Mouse (Mus musculus) intestine, embryonic 14.5 days (tissue): ENCODE results near the gene Gm4881. TPM values are rescaled to one million over a fixed set of nuclear protein-coding genes. Genes with fewer than 3 reads are reported as not detected.

Experiments
- ATAC-seq: fragments of 200-750 bp; cut with Nextera tagmentation; replicated peaks from 2 replicates; pipeline ENCODE4 v1.8.0; 2017; ENCODE audit warnings: low read depth, moderate number of reproducible peaks, moderate TSS enrichment, moderate library complexity; ENCODE audit not compliant: low FRiP score, low TSS enrichment
- DNase-seq: peaks from one replicate; pipeline ENCODE4 v3.0.0-alpha.2; 2018; ENCODE audit warnings: low spot score
- H3K27ac ChIP-seq: fragments of 300-500 bp; sonication (generic); 2 replicates; pipeline ENCODE4 v1.5.1; 2014; ENCODE audit warnings: low read depth, mild to moderate bottlenecking, control low read depth
- H3K27me3 ChIP-seq: fragments of 300-500 bp; sonication (generic); replicated peaks from 2 replicates; pipeline ENCODE4 v1.6.1; 2014; ENCODE audit warnings: low read length, control low read depth; ENCODE audit not compliant: control insufficient read depth, insufficient read depth
- H3K36me3 ChIP-seq: fragments of 300-500 bp; sonication (generic); 2 replicates; pipeline ENCODE4 v1.6.1; 2014; ENCODE audit warnings: low read length, control low read depth; ENCODE audit not compliant: control insufficient read depth, insufficient read depth
- H3K4me1 ChIP-seq: fragments of 300-500 bp; sonication (generic); replicated peaks from 2 replicates; pipeline ENCODE4 v1.6.1; 2014; ENCODE audit warnings: low read length, control low read depth, mixed read lengths; ENCODE audit not compliant: control insufficient read depth, insufficient read depth
- H3K4me2 ChIP-seq: fragments of 300-500 bp; sonication (generic); 2 replicates; pipeline ENCODE4 v1.6.1; 2014; ENCODE audit warnings: low read length
- H3K4me3 ChIP-seq: fragments of 300-500 bp; sonication (generic); 2 replicates; pipeline ENCODE4 v1.5.1; 2014; ENCODE audit warnings: low read depth, low read length, control low read depth, mixed read lengths
- H3K9ac ChIP-seq: fragments of 300-500 bp; sonication (generic); 2 replicates; pipeline ENCODE4 v1.6.1; 2014; ENCODE audit warnings: mild to moderate bottlenecking, low read length
- H3K9me3 ChIP-seq: fragments of 300-500 bp; sonication (generic); 2 replicates; pipeline ENCODE4 v1.6.1; 2016; ENCODE audit warnings: low read length, control low read depth; ENCODE audit not compliant: control insufficient read depth
- WGBS: fragments of 180-500 bp; shearing (Covaris S2); extraction: QIAGEN DNeasy Blood & Tissue Kit; methylation state at CpG from one replicate; pipeline ENCODE4 v1.1.7; 2014; 5-methylcytosine and 5-hydroxymethylcytosine counted together
- polyA plus RNA-seq: library from polyadenylated mRNA; unstranded; fragments of >200 nt; fragmentation: Nextera tagmentation; extraction: Ambion mirVana; gene quantifications from 2 replicates; pipeline ENCODE4 v1.2.1, GENCODE M21; 2014

The Gm4881 gene
- polyA plus RNA-seq, 1 experiment from 2014 or later: not detected

GRCm38 (mm10) chr7:24906551-24906950 lies 37.7 kb downstream of the Gm4881 start:
- 33% methylated on average over 6 of the region's 6 CpGs for WGBS
- H3K27me3 ChIP-seq: no peaks in the 10 kb centered on the region
- peaks cover 30% of the 10 kb centered on the region for H3K4me1 ChIP-seq
- DNase-seq (no peak), ATAC-seq (no peak)
- no peak overlapping the region for H3K9ac ChIP-seq
- H3K27ac ChIP-seq: no peak overlapping the region
- peak overlapping the region; percentile 23; the same call in 1 of the 2 replicates for H3K4me2 ChIP-seq
- H3K9me3 ChIP-seq: no peaks in the 10 kb centered on the region
- H3K36me3 ChIP-seq: peaks cover 23% of the 10 kb centered on the region
- no peak overlapping the region for H3K4me3 ChIP-seq

- H3K36me3 ChIP-seq: peaks cover 15% of the 10 kb centered on the region
- DNase-seq: no peak
- H3K27ac ChIP-seq: no peak overlapping the region
- no peaks in the 10 kb centered on the region for H3K9me3 ChIP-seq
- H3K27me3 ChIP-seq: no peaks in the 10 kb centered on the region
- peak overlapping the region; percentile 70 for H3K4me3 ChIP-seq
- H3K4me1 ChIP-seq: peaks cover 30% of the 10 kb centered on the region
- peak overlapping the region; percentile 71 for H3K9ac ChIP-seq
- peak overlapping the region; percentile 83 for H3K4me2 ChIP-seq
- ATAC-seq: no peak
- 19% methylated on average over 3 of the region's 3 CpGs for WGBS
These were observed 39.4 kb downstream of the Gm4881 start for GRCm38 (mm10) chr7:24904936-24905335.

GRCm38 (mm10) chr7:24904070-24904483 lies 40.2 kb downstream of the Gm4881 start:
- peak overlapping the region; percentile 71 for H3K9ac ChIP-seq
- peaks cover 30% of the 10 kb centered on the region for H3K4me1 ChIP-seq
- peak; percentile 94 for ATAC-seq
- H3K4me2 ChIP-seq: peak overlapping the region; percentile 83
- no peaks in the 10 kb centered on the region for H3K27me3 ChIP-seq
- WGBS: 1% methylated on average over 29 of the region's 30 CpGs
- DNase-seq: peak; percentile 95
- peaks cover 8% of the 10 kb centered on the region; the same call in 1 of the 2 replicates for H3K36me3 ChIP-seq
- H3K4me3 ChIP-seq: peak overlapping the region; percentile 70
- peak overlapping the region; percentile 88; the same call in 1 of the 2 replicates for H3K27ac ChIP-seq
- no peaks in the 10 kb centered on the region for H3K9me3 ChIP-seq

GRCm38 (mm10) chr7:24903444-24903825 lies 40.9 kb downstream of the Gm4881 start:
- Histone ChIP-seq H3K27ac (peak overlapping the region; percentile 88), H3K27me3 (no peaks in the 10 kb centered on the region), H3K9me3 (no peaks in the 10 kb centered on the region), H3K4me3 (peak overlapping the region; percentile 70), H3K4me2 (peak overlapping the region; percentile 83), H3K36me3 (peaks cover 1% of the 10 kb centered on the region; the same call in 1 of the 2 replicates), H3K9ac (peak overlapping the region; percentile 80), H3K4me1 (peaks cover 30% of the 10 kb centered on the region)
- DNase-seq (no peak), ATAC-seq (no peak)
- WGBS: 19% methylated on average over 10 of the region's 10 CpGs

GRCm38 (mm10) chr7:24902630-24903443 lies 41.5 kb downstream of the Gm4881 start, which contains the start of gene Arhgef1:
Gene Arhgef1, plus strand, starts transcription at chr7:24902912.
- peak; percentile 25; the same call in 1 of the 2 replicates for ATAC-seq
- Histone ChIP-seq H3K27me3 (no peaks in the 10 kb centered on the region), H3K4me3 (peak within 1 kb of the TSS; percentile 70), H3K36me3 (no peaks in the 10 kb centered on the region), H3K27ac (peak within 1 kb of the TSS; percentile 88), H3K4me1 (peaks cover 30% of the 10 kb centered on the region), H3K4me2 (peak within 1 kb of the TSS; percentile 83), H3K9me3 (no peaks in the 10 kb centered on the region), H3K9ac (peak within 1 kb of the TSS; percentile 80)
- peak; percentile 81 for DNase-seq
- 6% methylated on average over 39 of the region's 68 CpGs for WGBS

- Histone ChIP-seq H3K4me2 (peak overlapping the region; percentile 83), H3K27ac (peak overlapping the region; percentile 88), H3K9ac (peak overlapping the region; percentile 80), H3K4me1 (peaks cover 27% of the 10 kb centered on the region), H3K9me3 (no peaks in the 10 kb centered on the region), H3K27me3 (no peaks in the 10 kb centered on the region), H3K4me3 (peak overlapping the region; percentile 70), H3K36me3 (no peaks in the 10 kb centered on the region)
- no peak for ATAC-seq
- WGBS: 47% methylated on average over 2 of the region's 2 CpGs
- no peak for DNase-seq
These were observed 42.0 kb downstream of the Gm4881 start for GRCm38 (mm10) chr7:24902264-24902629.

- Histone ChIP-seq H3K27me3 (no peaks in the 10 kb centered on the region), H3K4me3 (peak overlapping the region; percentile 70; the same call in 1 of the 2 replicates), H3K4me2 (peak overlapping the region; percentile 83; the same call in 1 of the 2 replicates), H3K4me1 (peaks cover 23% of the 10 kb centered on the region), H3K9ac (no peak overlapping the region), H3K27ac (peak overlapping the region; percentile 88), H3K36me3 (no peaks in the 10 kb centered on the region), H3K9me3 (no peaks in the 10 kb centered on the region)
- no peak for DNase-seq
- no peak for ATAC-seq
- 50% methylated on average over 1 of the region's 1 CpGs for WGBS
These were observed 42.5 kb downstream of the Gm4881 start for GRCm38 (mm10) chr7:24901842-24902241.

- Histone ChIP-seq H3K27me3 (no peaks in the 10 kb centered on the region), H3K36me3 (no peaks in the 10 kb centered on the region), H3K4me3 (no peak overlapping the region), H3K27ac (no peak overlapping the region), H3K4me2 (no peak overlapping the region), H3K4me1 (peaks cover 16% of the 10 kb centered on the region), H3K9ac (no peak overlapping the region), H3K9me3 (no peaks in the 10 kb centered on the region)
- 77% methylated on average over 6 of the region's 6 CpGs for WGBS
- ATAC-seq: no peak
- no peak for DNase-seq
These were observed 43.2 kb downstream of the Gm4881 start for GRCm38 (mm10) chr7:24901114-24901513.
